Mouse (Mus musculus) cerebellum, postnatal 4 days (tissue): Measurements from ENCODE around the gene Actl6b.

Experiments used
- DNase-seq, 2 experiments: peaks; one replicate each; pipeline ENCODE4 v3.0.0; 2022; ENCODE audit warnings: low spot score in 2 of 2, mixed read lengths in 1 of 2

The Actl6b gene

DNA sequence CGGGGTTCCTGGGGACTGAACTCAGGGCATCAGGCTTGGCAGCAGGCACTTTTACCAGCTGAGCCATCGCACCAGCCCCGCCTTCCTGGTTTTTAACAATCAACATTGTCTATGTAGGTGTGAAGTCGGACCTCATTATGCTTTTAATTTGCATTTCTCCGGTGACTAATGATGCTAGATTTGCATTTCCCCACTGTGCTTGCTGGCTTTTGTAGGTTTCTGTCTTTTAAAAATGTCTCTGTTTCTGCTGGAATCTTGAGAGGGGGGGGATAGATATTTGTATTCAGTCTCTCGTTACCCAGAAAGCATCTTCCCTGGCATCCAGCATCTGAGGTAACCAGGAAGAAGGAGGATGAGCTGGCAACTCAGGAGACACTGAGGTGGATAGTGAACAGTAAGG, 8.2 kb downstream of the Actl6b start:
- DNase-seq = no peak

DNA sequence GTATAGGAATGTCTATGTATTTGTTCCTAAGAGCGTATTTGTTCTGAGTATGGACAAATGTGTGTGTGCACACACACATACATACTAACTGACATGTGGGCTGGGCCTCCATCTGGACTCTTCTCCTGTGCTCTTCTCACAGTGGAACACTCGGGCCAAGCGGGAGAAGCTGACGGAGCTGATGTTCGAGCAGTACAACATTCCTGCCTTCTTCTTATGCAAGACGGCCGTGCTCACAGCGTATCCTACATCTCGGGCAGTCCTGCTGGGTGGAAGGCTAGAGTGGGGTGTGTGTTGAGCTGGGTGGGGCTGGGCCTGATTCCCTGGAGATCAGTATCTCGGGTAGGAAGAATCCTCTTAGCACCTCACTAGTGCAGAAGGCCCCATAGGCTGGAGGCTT, 9.6 kb downstream of the Actl6b start:
- no peak for DNase-seq

DNA sequence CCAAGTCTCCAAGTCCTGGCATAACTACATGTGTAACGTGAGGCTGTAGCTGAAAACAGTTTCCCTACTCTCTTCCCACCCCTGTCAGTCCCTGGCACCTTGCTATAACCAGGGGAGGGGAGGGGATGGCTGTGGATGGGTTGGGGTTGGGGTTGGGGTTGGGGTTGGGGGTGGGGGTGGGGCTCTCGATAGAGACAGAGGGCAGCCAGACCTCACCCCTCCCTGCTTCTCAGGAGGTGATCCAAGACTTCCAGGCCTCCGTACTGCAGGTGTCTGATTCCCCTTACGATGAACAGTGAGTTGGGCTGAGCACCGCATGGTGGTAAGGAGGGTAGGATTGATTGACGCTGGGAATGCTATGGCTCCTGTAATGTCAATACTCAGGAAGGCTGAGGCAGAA, 12.4 kb downstream of the Actl6b start:
- DNase-seq = no peak

DNA sequence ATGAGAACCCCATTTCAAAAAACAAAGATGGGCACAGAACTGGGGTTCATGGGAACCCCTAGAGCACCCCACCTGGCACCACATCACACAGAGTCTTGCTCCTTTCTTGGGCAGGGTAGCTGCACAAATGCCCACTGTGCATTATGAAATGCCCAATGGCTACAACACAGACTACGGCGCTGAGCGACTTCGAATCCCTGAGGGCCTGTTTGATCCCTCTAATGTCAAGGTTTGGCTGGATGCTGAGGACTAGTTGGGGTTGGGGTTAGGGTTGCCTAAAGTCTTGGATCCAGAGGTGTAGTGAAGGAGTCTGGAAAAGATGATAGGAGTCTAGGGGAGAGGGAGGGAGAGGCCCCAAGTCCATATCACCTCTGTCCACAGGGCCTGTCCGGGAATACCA, 13.1 kb downstream of the Actl6b start:
- no peak for DNase-seq

DNA sequence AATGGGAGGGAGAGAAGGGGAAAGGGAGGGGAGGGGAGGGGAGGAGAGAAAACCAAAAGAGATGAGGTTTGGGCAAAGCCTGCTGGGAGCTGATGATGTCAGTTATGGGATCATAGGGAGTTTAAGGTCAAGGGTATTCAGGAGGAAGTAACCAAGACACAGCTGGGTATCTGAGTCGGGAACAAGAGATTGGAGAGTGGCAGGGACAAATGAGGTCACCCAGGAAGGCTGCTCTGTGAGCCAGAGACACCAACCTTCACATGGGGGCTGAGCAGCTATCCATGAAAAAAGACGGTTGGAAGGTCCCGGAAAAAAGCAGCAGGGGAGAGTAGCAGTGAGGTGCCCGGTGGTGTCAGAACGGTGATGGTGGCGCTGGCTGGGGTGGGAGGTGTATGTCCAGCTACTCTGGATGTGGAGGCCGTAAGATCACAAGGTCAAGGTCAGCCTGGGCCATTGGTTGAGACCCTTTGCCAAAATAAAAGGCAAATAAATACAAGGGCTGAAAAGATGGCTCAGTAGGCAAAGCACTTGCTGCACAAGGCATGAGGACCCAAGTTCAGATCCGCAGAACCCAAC, 15.0 kb downstream of the Actl6b start:
- DNase-seq = no peak

DNA sequence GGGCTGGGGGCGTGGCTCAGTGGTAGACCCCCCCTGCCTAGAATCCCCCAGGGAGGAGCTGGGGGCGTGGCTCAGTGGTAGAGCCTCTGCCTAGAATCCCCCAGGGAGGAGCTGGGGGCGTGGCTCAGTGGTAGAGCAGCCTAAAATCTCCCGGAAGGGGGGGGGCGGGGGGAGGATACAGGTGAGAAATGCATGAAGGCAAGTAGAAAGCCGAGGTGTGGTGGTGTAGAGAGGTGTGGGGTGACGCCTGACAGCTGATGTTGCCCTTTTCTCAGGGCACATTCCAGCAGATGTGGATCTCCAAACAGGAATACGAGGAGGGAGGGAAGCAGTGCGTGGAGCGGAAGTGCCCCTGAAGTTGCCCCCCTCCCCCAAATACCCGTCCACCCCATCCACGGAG, 15.7 kb downstream of the Actl6b start:
- no peak for DNase-seq

DNA sequence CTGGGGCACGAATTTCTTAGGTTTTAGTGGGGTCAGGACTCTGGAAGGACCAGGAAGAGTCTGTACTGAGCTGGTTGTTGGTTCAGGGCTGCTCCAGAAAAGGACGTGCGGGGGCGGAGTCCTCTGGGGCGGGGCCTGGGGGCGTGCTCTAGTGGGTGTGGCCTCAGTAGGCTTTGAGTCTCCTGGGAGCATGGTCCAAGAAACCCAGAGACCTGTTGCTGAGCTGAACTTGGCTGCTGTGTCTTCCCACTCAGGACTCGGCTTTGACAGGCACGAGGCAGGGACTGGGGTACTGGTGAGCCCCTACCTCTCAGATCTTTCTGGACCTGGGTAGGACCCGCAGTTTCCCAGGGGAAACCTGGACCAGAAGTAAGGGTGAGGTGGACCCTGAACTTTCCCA, 16.3 kb downstream of the Actl6b start, which contains the start of gene Tfr2:
Tfr2 (plus strand) TSS at position 176 of the 400 bp plus-strand sequence.
- no peak for DNase-seq

DNA sequence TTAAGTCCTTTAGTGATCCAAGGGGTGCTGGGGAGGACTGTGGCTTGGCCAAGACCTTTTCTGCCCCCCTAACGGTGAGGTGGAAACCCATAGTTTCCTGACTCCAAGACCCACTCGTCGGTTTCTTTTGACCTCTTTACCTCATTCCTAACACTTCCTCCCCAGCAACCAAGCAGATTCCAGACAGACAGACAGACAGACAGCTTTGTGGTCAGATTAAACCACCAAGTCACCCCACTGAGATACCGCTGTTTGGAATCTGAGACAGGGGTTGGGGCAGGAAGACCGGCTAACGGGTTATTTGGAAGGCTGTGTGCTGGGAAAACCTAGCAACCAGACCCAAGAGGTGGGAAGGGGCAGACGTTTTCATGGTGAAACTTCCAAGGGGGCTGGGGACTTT, 16.9 kb downstream of the Actl6b start:
- DNase-seq = no peak

DNA sequence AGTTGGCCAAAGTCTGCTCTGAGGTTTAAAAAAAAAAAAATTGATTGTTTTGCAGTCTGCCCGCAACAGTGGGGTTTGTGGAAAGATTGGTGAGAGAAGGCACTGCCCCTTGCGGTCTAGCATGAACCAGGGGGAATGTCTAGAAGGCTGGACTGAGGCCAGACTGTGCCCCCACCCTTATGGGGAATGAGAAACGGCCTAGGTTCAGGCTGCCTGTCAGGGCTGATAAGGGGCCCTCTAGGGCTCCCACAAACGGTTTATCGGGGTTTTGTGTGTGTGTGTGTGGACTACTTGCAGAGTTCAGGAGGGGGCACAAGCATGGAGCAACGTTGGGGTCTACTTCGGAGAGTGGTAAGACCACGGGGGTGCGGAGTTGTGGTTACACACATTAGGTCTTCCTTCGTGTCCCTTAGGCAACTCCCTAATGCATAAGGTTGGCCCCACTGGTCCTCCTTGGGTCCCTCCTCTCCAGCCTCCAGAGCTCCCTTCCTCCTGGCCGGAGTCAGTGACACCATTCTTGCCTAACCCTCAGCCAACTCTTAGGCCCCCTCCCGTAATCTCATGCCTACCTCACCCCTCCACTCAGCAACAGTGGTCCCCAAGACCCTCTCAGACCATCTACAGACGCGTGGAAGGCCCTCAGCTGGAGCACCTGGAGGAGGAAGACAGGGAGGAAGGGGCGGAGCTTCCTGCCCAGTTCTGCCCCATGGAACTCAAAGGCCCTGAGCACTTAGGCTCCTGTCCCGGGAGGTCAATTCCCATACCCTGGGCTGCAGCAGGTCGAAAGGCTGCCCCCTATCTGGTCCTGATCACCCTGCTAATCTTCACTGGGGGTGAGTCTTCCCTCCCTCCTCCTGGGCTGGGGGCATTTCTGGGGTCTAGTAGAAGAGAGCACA, 17.6 kb downstream of the Actl6b start:
- no peak for DNase-seq

DNA sequence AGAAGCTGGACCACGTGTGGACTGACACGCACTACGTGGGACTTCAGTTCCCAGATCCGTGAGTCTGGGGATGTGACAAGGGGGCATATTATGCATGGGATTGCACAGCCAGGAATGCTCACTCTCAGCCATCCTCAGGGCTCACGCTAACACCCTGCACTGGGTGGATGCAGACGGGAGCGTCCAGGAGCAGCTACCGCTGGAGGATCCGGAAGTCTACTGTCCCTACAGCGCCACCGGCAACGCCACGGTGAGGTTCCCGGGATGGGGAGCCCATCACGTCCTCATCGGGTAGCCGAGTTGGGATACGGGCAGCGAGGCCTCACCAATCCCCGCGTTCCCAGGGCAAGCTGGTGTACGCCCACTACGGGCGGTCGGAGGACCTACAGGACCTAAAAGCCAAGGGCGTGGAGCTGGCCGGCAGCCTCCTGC, 21.2 kb downstream of the Actl6b start:
- peak in 1 of 2 experiments; percentile 42 for DNase-seq

DNA sequence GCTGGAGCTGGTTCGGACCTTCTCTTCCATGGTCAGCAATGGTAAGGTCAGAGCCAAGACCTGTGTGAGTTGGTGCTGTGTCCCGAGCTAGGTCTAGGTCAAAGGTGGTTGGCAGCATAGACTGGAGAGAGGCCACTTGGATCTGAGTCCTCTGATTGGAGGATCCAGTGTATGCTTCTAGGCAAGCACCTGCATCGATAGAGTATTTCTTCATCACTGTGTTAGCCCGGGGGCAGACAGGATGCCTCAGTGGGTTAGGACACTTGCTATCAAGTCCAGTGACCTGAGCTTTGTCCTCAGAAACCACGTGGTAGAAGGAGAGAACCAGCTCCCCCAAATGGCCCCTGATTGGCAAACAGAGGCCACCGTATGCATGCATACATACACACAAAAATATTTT, 26.9 kb downstream of the Actl6b start:
- DNase-seq = no peak

DNA sequence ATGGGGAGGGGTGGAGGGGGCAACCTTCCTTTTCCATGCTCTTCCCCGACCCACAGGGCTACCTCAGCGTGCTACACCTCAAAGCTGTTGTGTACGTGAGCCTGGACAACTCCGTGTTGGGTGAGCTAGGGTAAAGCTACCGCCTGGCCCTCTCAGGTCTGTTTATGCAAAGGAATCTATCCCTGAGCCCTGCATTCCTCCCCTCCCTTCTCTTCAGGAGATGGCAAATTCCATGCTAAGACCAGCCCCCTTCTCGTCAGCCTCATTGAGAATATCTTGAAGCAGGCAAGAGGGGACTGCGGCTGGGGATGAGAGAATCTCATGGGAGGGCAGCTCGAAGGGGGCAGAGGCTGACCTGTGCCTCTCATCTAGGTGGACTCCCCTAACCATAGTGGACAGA, 29.4 kb downstream of the Actl6b start:
- DNase-seq = no peak

DNA sequence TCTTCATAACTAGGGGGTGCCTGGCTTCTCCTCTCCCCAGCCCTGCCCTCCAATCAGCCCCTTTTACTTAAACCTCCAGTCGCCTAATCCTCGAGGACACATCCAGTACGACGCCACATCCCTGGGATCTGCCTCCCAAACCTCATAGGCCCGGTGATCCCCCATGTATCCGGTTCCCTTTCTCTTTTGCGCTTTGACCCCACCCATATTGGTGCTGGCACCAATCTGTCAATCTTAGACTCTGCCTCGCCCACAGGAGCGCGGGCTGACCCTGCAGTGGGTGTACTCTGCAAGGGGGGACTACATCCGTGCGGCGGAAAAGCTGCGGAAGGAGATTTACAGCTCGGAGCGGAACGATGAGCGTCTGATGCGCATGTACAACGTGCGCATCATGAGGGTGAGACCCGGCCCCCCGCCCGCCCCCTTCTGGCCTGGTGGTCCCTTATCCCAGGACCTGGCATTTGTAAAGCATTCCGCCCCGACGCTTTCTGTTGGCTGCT, 30.4 kb downstream of the Actl6b start:
- DNase-seq = peak; percentile 45 to 67

DNA sequence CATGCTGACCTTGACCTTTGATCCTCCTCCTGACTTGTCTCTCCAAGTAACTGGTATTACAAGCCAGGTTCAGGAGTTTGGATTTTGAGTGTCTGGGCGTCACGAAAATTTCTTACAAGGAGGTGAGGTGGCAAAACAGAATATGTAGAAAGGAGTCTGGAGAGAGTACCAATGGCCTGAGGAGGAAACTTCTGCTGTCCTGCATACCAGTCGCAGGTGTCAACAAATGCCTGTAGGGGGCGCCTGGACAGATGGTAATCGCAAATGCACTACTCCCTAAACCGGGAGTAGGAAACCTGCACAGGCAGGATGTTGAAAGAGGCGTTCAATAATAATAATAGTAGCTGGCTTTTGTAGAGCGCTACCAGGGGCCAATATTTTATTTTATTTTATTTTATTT, 31.7 kb downstream of the Actl6b start:
- DNase-seq = peak in 1 of 2 experiments; percentile 68

DNA sequence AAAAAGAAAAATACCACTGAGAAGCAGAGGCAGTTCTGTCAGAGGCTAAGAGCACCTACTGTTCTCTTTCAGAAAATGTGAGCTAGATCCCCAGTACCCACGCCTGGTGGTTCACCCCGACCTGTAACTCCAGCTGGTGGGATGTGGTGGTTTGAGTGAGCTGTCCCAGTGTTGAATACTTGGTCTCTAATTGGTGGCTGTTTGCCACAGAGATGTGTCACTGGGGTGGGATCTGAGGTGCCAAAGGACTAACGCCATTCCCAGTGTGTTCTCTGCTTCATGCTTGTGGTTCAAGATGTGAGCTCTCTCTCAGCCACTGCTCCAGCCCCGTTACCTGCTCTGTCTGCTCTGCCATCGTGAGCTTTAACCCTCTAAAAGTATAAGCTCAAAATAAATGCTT, 37.2 kb downstream of the Actl6b start:
- DNase-seq = no peak

DNA sequence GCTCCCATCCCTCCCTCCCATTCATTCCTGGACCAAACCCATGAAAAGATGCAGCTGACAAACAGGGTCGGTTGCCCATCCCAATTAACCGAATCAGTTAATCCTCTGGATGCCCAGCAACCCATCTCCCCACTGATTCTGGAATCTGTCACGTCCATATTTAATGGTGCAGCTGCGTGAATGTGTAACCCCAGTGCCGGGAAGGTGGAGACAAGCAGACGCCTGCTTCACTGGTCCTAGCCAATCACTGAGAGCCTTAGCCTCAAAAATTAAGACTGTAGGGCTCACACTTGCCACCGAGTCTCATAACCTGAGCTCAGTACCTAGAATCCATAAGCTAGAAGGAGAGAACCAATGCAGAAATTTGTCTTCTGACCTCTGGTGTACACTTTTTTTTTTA, 42.6 kb downstream of the Actl6b start:
- no peak for DNase-seq

DNA sequence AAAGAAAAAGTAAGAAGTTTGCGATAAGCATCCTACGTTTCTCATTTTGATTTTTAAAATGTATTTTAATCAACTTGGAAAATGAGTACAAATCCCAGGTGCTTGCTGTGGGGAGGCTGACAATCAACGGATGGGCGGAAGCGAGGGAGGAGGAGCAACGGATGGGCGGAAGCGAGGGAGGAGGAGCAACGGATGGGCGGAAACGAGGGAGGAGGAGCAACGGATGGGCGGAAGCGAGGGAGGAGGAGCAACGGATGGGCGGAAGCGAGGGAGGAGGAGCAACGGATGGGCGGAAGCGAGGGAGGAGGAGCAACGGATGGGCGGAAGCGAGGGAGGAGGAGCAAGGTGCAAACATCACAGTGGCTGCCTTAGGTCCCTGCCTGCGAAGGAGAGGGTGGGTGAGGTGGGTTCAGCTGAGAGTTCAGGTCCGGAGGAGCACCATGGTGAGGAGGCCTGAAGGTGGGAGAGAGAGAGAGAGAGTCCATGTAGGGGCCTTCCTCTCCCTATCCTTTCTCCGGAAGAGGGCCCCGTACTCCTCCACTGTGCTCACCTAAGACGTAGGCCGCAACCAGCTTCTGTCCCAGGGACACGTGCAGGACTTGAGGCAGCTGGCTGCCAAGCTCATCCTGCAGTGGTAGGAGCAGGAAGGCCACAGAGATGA, 43.4 kb downstream of the Actl6b start:
- DNase-seq = no peak

DNA sequence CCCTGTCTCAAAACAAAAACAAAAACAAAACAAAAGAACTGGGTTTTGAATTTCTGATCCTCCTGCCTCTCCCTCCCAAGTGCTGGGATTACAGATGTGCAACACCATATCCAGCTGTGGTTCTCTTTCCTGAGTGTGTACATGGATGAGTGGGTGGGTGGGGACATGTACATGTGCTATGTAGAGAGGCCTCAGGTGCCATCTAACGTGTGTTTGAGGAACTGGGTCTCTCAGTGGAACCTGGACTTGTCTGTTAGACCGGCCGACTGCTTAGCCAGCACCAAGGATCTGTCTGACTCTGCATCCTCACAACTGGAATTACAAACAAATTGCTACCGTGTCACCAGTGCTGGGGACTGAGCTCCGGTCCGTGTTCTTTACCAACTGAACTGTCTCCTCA, 44.3 kb downstream of the Actl6b start:
- DNase-seq = no peak

DNA sequence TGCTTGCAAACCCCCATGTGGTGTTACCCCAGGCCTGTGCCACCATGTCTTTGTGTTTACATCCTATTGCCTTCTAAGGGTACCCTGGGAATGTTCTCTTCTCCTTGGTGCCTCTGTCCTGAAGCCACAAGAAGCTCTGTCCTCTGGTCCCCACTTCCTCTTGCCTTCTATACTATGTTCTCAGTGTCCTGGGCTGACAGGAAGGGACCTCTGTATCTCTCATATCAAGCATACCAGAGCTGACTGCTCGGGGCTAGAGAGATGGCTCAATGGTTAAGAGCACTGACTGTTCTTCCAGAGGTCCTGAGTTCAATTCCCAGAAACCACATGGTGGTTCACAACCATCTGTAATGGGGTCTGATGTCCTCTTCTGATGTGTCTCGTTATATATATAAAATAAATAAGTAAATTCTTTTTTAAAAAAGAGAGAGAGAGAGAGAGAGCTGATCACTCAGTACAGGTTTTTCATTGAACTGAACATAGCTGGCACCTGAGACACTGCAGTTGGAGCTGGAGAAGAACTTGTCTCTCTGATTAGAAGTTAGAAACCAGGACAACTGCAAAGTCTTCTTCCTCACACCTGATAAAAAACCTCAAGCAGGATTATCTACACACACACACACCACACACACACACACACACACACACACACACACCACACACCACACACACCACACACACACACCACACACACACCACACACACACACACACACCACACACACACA, 44.9 kb downstream of the Actl6b start:
- no peak for DNase-seq

DNA sequence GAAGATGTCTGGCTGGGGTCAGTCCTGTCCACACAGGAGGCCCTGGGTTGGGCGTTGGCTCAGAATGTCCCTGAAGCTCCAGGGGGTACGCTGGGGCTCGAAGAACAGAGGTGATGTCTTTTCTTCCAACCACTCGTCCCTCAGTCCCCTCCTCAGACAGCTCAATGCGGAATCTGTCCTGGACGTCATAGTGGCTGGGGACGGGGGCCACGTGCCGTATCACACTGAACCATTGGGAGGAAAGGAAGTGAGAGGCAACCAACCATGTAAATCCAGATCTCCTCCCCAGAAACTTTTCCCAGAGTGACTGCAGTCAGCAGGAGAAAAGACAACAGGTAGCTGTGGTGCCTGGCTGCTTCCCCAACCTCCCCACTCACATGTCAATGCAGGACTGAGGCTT, 46.3 kb downstream of the Actl6b start:
- DNase-seq = no peak

DNA sequence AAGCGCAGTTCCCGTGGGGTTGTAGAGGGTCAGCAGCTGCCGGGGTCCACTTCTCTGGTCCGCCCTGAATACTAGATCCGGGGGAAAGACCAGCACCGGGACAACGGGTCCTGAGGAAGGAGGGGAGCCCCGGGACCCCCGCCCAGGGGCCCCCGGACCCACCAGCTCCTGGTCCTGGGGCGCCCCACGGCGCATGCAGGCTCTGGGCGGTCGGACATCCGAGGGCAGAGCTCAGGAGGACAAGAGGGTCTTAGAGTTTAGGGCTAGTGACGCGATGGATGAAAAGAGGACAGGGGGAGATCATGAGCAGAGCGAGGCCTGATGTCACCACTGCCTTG, 46.9 kb downstream of the Actl6b start:
- no peak for DNase-seq
